Mouse (Mus musculus) ES-Bruce4 (cell line): Measurements from ENCODE around the gene Atp6v0a4. TPM values are rescaled to one million over a fixed set of nuclear protein-coding genes. Genes with fewer than 3 reads are reported as not detected.

Experiments
- H3K27ac ChIP-seq: 2 replicates; pipeline ENCODE4 v1.5.1; 2012; ENCODE audit warnings: low read length, inconsistent platforms; ENCODE audit not compliant: insufficient read depth
- H3K27me3 ChIP-seq: 2 replicates; pipeline ENCODE4 v1.6.1; 2012; ENCODE audit warnings: mild to moderate bottlenecking, low read length, inconsistent platforms; ENCODE audit not compliant: control insufficient read depth, poor library complexity, insufficient read depth, severe bottlenecking
- H3K36me3 ChIP-seq: 2 replicates; pipeline ENCODE4 v1.6.1; 2012; ENCODE audit warnings: inconsistent platforms, mild to moderate bottlenecking, low read length, moderate library complexity; ENCODE audit not compliant: control insufficient read depth, poor library complexity, insufficient read depth, severe bottlenecking
- H3K4me1 ChIP-seq: one replicate; pipeline ENCODE4 v1.8.1; 2011; ENCODE audit warnings: low read length; ENCODE audit not compliant: control insufficient read depth, insufficient read depth
- H3K4me3 ChIP-seq: 2 replicates; pipeline ENCODE4 v1.5.1; 2011; ENCODE audit warnings: low read depth, mild to moderate bottlenecking, low read length
- H3K9ac ChIP-seq: 2 replicates; pipeline ENCODE4 v1.6.1; 2012; ENCODE audit warnings: low read depth, mild to moderate bottlenecking, inconsistent platforms; ENCODE audit not compliant: poor library complexity, severe bottlenecking
- H3K9me3 ChIP-seq: replicated peaks from 2 replicates; pipeline ENCODE4 v1.6.1; 2012; ENCODE audit warnings: mild to moderate bottlenecking, low read length, inconsistent platforms; ENCODE audit not compliant: control insufficient read depth, poor library complexity, insufficient read depth, severe bottlenecking
- CTCF ChIP-seq: IDR thresholded peaks from one replicate; pipeline ENCODE4 v1.8.1; 2011; ENCODE audit warnings: low read depth, low read length
- EP300 ChIP-seq: IDR thresholded peaks from 2 replicates; pipeline ENCODE4 v1.6.1; 2011; ENCODE audit warnings: low read depth, low read length; ENCODE audit not compliant: insufficient read depth
- POLR2A ChIP-seq: IDR thresholded peaks from one replicate; pipeline ENCODE4 v1.8.1; 2011; ENCODE audit warnings: low read length; ENCODE audit not compliant: insufficient read depth
- polyA plus RNA-seq: library from polyadenylated mRNA; stranded (reverse); fragments of >200 nt; gene quantifications from 2 replicates; pipeline ENCODE4 v1.2.4, GENCODE M21; 2011; ENCODE audit warnings: low read depth; ENCODE audit not compliant: missing spikeins, insufficient read depth, insufficient read length

Atp6v0a4 gene
- polyA plus RNA-seq, 1 experiment, result 6.1 TPM

DNA sequence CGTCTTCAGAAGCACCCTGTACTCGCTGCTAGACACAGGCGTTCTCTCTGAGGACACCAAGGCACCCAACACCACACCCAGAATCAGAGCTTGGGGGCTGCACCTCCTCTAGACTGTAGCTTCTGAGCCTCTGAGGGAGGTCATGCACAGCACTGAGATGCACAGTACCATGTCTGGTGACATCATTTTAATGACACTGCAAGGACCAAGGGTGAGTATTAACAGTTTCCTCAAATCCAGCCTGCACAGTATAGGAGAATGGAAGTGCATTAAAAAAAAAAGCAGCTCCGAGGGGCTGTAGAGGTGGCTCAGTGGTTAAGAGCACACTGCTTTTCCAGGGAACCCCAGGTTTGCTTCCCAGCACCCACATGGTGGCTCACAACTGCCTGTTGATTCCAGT lies 35.2 kb upstream of the Atp6v0a4 start:
- peaks cover 2% of the 10 kb centered on the region for H3K4me1 ChIP-seq
- no peak for TF ChIP-seq EP300
- no peak for TF ChIP-seq POLR2A
- no peak for TF ChIP-seq CTCF
- H3K27me3 ChIP-seq, result no peaks in the 10 kb centered on the region
- no peak overlapping the region for H3K9ac ChIP-seq
- no peaks in the 10 kb centered on the region; the same call in 1 of the 2 replicates for H3K36me3 ChIP-seq
- no peaks in the 10 kb centered on the region for H3K9me3 ChIP-seq
- H3K27ac ChIP-seq, result no peak overlapping the region
- no peak overlapping the region for H3K4me3 ChIP-seq

- no peaks in the 10 kb centered on the region; the same call in 1 of the 2 replicates for H3K36me3 ChIP-seq
- no peaks in the 10 kb centered on the region for H3K27me3 ChIP-seq
- no peak overlapping the region for H3K27ac ChIP-seq
- H3K4me1 ChIP-seq, result peaks cover 2% of the 10 kb centered on the region
- TF ChIP-seq CTCF (no peak), POLR2A (no peak), EP300 (no peak)
- no peaks in the 10 kb centered on the region for H3K9me3 ChIP-seq
- H3K4me3 ChIP-seq, result no peak overlapping the region
- no peak overlapping the region for H3K9ac ChIP-seq
Observed at GRCm38 (mm10) chr6:38157925-38158324, 33.5 kb upstream of the Atp6v0a4 start.

DNA sequence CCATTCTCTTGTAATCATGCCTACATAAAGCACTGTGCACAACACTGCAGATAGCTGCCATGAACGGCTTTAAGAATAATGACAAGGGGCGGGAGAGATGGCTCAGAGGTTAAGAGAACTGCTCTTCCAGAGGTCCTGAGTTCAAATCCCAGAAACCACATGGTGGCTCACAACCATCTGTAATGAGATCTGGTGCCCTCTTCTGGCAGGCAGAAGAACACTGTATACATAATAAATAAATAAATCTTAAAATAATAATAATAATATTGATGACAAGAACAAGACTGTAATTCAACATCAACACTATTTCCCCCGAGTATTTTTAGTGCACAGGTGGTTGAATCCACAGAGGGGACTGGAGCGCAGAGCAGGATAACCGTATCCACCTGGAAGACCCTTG lies 31.8 kb upstream of the Atp6v0a4 start:
- TF ChIP-seq POLR2A (no peak), CTCF (no peak)
- no peaks in the 10 kb centered on the region; the same call in 1 of the 2 replicates for H3K36me3 ChIP-seq

GRCm38 (mm10) chr6:38152305-38152704 lies 27.9 kb upstream of the Atp6v0a4 start:
- no peak overlapping the region for H3K9ac ChIP-seq
- H3K27ac ChIP-seq, result no peak overlapping the region
- no peaks in the 10 kb centered on the region for H3K9me3 ChIP-seq
- H3K36me3 ChIP-seq, result no peaks in the 10 kb centered on the region; the same call in 1 of the 2 replicates
- no peak for TF ChIP-seq POLR2A
- no peak for TF ChIP-seq EP300
- TF ChIP-seq CTCF, result no peak
- H3K4me3 ChIP-seq, result no peak overlapping the region
- peaks cover 2% of the 10 kb centered on the region for H3K4me1 ChIP-seq
- H3K27me3 ChIP-seq, result no peaks in the 10 kb centered on the region

More for the DNA sequence above, 31.8 kb upstream of the Atp6v0a4 start:
- no peaks in the 10 kb centered on the region for H3K9me3 ChIP-seq
- H3K27me3 ChIP-seq, result no peaks in the 10 kb centered on the region
- no peak overlapping the region for H3K9ac ChIP-seq
- no peak overlapping the region for H3K4me3 ChIP-seq
- H3K27ac ChIP-seq, result no peak overlapping the region
- H3K4me1 ChIP-seq, result peaks cover 2% of the 10 kb centered on the region

GRCm38 (mm10) chr6:38149483-38149882 lies 25.1 kb upstream of the Atp6v0a4 start:
- Histone ChIP-seq H3K4me3 (no peak overlapping the region), H3K36me3 (no peaks in the 10 kb centered on the region), H3K27ac (no peak overlapping the region), H3K4me1 (peaks cover 2% of the 10 kb centered on the region), H3K9ac (no peak overlapping the region), H3K27me3 (no peaks in the 10 kb centered on the region), H3K9me3 (no peaks in the 10 kb centered on the region)
- TF ChIP-seq CTCF (no peak), POLR2A (no peak), EP300 (no peak)

DNA sequence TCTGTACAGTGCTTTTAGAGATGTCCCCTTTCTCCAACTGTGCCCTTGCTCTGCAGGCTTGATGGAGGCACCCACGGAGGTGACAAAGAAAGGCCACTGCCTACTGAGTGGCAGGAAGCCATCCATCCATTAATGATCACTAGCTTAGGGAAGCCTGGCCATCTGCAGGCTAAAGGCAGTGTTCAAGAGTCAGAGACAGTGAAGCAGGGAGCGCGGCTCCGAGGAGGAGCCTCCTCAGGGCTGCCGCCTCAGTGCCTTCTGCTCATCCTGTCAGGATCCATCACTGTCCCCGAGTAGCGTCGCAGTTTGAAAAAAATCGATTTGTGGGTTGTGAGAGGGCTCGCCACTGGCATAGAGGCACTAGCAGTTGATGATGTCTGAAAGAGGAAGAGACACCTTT lies 24.2 kb upstream of the Atp6v0a4 start:
- Histone ChIP-seq H3K27ac (no peak overlapping the region), H3K4me3 (no peak overlapping the region), H3K36me3 (no peaks in the 10 kb centered on the region), H3K27me3 (no peaks in the 10 kb centered on the region), H3K9ac (no peak overlapping the region), H3K9me3 (no peaks in the 10 kb centered on the region), H3K4me1 (peaks cover 2% of the 10 kb centered on the region)
- no peak for TF ChIP-seq POLR2A

GRCm38 (mm10) chr6:38147301-38147700 lies 22.9 kb upstream of the Atp6v0a4 start:
- Histone ChIP-seq H3K4me3 (no peak overlapping the region), H3K27me3 (no peaks in the 10 kb centered on the region), H3K9me3 (no peaks in the 10 kb centered on the region), H3K9ac (no peak overlapping the region), H3K36me3 (no peaks in the 10 kb centered on the region), H3K27ac (no peak overlapping the region), H3K4me1 (peaks cover 2% of the 10 kb centered on the region)
- TF ChIP-seq EP300, result no peak
